Mouse (Mus musculus) MEL (cell line): ENCODE results near the gene Vopp1. TPM values are rescaled to one million over a fixed set of nuclear protein-coding genes. Genes with fewer than 3 reads are reported as not detected.

ENCODE experiments used
- DNase-seq: peaks from one replicate; pipeline ENCODE4 v3.0.0; 2011; ENCODE audit warnings: low read depth, low spot score
- H3K27ac ChIP-seq: 2 replicates; pipeline ENCODE4 v1.5.1; 2012; ENCODE audit warnings: low read depth, mild to moderate bottlenecking, control low read depth, low read length, moderate library complexity; ENCODE audit not compliant: control insufficient read depth
- H3K27me3 ChIP-seq, 2 experiments: fragments of 150-350 bp in 1 of 2; sonication (generic) in 1 of 2; 2 replicates each; pipeline ENCODE4 v1.6.1; 2012; ENCODE audit warnings: low read length in 2 of 2, mild to moderate bottlenecking in 2 of 2, improper control_type of control experiment in 1 of 2, moderate library complexity in 1 of 2; ENCODE audit not compliant: insufficient read depth in 2 of 2, control insufficient read depth in 1 of 2
- H3K36me3 ChIP-seq, 2 experiments: 2 replicates each; pipeline ENCODE4 v1.6.1; 2012 to 2014; ENCODE audit warnings: low read length in 2 of 2, improper control_type of control experiment in 1 of 2, inconsistent platforms in 1 of 2, mild to moderate bottlenecking in 1 of 2; ENCODE audit not compliant: insufficient read depth in 2 of 2, control insufficient read depth in 1 of 2
- H3K4me1 ChIP-seq, 2 experiments: fragments of 150-350 bp in 1 of 2; sonication (generic) in 1 of 2; 2 replicates each; pipeline ENCODE4 v1.6.1; 2012; ENCODE audit warnings: low read length in 2 of 2, improper control_type of control experiment in 1 of 2, mild to moderate bottlenecking in 1 of 2; ENCODE audit not compliant: insufficient read depth in 2 of 2, control insufficient read depth in 1 of 2
- H3K4me3 ChIP-seq, 2 experiments: fragments of 150-350 bp in 1 of 2; sonication (generic) in 1 of 2; 2 replicates each; pipeline ENCODE4 v1.5.1; 2012; ENCODE audit warnings: low read depth in 2 of 2, low read length in 2 of 2, mild to moderate bottlenecking in 2 of 2, moderate library complexity in 2 of 2, control low read depth in 1 of 2, improper control_type of control experiment in 1 of 2; ENCODE audit not compliant: control insufficient read depth in 1 of 2, insufficient read depth in 1 of 2
- H3K79me2 ChIP-seq: 2 replicates; pipeline ENCODE4 v1.6.1; 2012; ENCODE audit warnings: mild to moderate bottlenecking, low read length, moderate library complexity; ENCODE audit not compliant: control insufficient read depth, poor library complexity, insufficient read depth
- H3K9ac ChIP-seq: 2 replicates; pipeline ENCODE4 v1.6.1; 2012; ENCODE audit warnings: low read depth, mild to moderate bottlenecking, control low read depth, low read length, moderate library complexity; ENCODE audit not compliant: control insufficient read depth, poor library complexity, severe bottlenecking
- H3K9me3 ChIP-seq: fragments of 150-350 bp; sonication (generic); replicated peaks from 2 replicates; pipeline ENCODE4 v1.6.1; 2012; ENCODE audit warnings: mild to moderate bottlenecking, low read length, improper control_type of control experiment, moderate library complexity; ENCODE audit not compliant: insufficient read depth
- BHLHE40 ChIP-seq: IDR thresholded peaks from 2 replicates; pipeline ENCODE4 v1.6.1; 2012; ENCODE audit warnings: low read depth, mild to moderate bottlenecking, inconsistent platforms, low read length, improper control_type of control experiment, borderline replicate concordance
- CTCF ChIP-seq, 3 experiments: IDR thresholded peaks in 2 of 3; conservative IDR thresholded peaks in 1 of 3; 2 replicates each; pipeline ENCODE4 v1.5.1; 2011 to 2012; ENCODE audit warnings: low read length in 3 of 3, low read depth in 2 of 3, mild to moderate bottlenecking in 2 of 3, improper control_type of control experiment in 1 of 3, inconsistent platforms in 1 of 3, mixed read lengths in 1 of 3, moderate library complexity in 1 of 3; ENCODE audit not compliant: control insufficient read depth in 1 of 3, insufficient read depth in 1 of 3, poor library complexity in 1 of 3, severe bottlenecking in 1 of 3
- ELF1 ChIP-seq: IDR thresholded peaks from 2 replicates; pipeline ENCODE4 v1.6.1; 2014; ENCODE audit warnings: low read depth, mild to moderate bottlenecking, inconsistent platforms, low read length, improper control_type of control experiment, moderate library complexity
- EP300 ChIP-seq, 2 experiments: IDR thresholded peaks; 2 replicates each; pipeline ENCODE4 v1.6.1; 2011; ENCODE audit warnings: improper control_type of control experiment in 2 of 2, low read length in 2 of 2, low read depth in 1 of 2, mild to moderate bottlenecking in 1 of 2
- ETS1 ChIP-seq: IDR thresholded peaks from 2 replicates; pipeline ENCODE4 v1.6.1; 2012; ENCODE audit warnings: low read depth, mild to moderate bottlenecking, inconsistent platforms, low read length, improper control_type of control experiment, moderate library complexity
- GABPA ChIP-seq: IDR thresholded peaks from 2 replicates; pipeline ENCODE4 v1.6.1; 2012; ENCODE audit warnings: low read depth, mild to moderate bottlenecking, inconsistent platforms, low read length, improper control_type of control experiment, moderate library complexity
- GATA1 ChIP-seq: IDR thresholded peaks from 2 replicates; pipeline ENCODE4 v1.6.1; 2011; ENCODE audit warnings: low read depth, low read length, improper control_type of control experiment
- HCFC1 ChIP-seq: IDR thresholded peaks from 2 replicates; pipeline ENCODE4 v1.6.1; 2012; ENCODE audit warnings: low read depth, mild to moderate bottlenecking, inconsistent platforms, low read length, improper control_type of control experiment, moderate library complexity
- KAT2A ChIP-seq: conservative IDR thresholded peaks from 2 replicates; pipeline ENCODE4 v1.6.1; 2012; ENCODE audit warnings: low read depth, low read length, improper control_type of control experiment, inconsistent platforms
- MAFK ChIP-seq: IDR thresholded peaks from 2 replicates; pipeline ENCODE4 v1.6.1; 2011; ENCODE audit warnings: low read depth, mild to moderate bottlenecking, low read length, improper control_type of control experiment, borderline replicate concordance
- MAX ChIP-seq: IDR thresholded peaks from 2 replicates; pipeline ENCODE4 v1.6.1; 2011; ENCODE audit warnings: low read length, improper control_type of control experiment
- MAZ ChIP-seq: IDR thresholded peaks from 2 replicates; pipeline ENCODE4 v1.6.1; 2012; ENCODE audit warnings: low read depth, mild to moderate bottlenecking, inconsistent platforms, low read length, improper control_type of control experiment
- MEF2A ChIP-seq: IDR thresholded peaks from 2 replicates; pipeline ENCODE4 v1.6.1; 2014; ENCODE audit warnings: low read depth, mild to moderate bottlenecking, inconsistent platforms, low read length, improper control_type of control experiment; ENCODE audit not compliant: poor library complexity, insufficient replicate concordance, severe bottlenecking; ENCODE audit errors: extremely low read depth
- MXI1 ChIP-seq: IDR thresholded peaks from 2 replicates; pipeline ENCODE4 v1.6.1; 2011; ENCODE audit warnings: mild to moderate bottlenecking, low read depth, low read length, improper control_type of control experiment
- NELFE ChIP-seq: IDR thresholded peaks from 2 replicates; pipeline ENCODE4 v1.6.1; 2011; ENCODE audit warnings: low read depth, low read length, improper control_type of control experiment
- SIN3A ChIP-seq: IDR thresholded peaks from 2 replicates; pipeline ENCODE4 v1.6.1; 2012; ENCODE audit warnings: low read length, improper control_type of control experiment, inconsistent platforms
- TBP ChIP-seq: IDR thresholded peaks from 2 replicates; pipeline ENCODE4 v1.8.0; 2011; ENCODE audit warnings: low read depth, low read length, improper control_type of control experiment
- USF1 ChIP-seq: IDR thresholded peaks from 2 replicates; pipeline ENCODE4 v1.6.1; 2014; ENCODE audit warnings: low read depth, mild to moderate bottlenecking, inconsistent platforms, low read length, improper control_type of control experiment, moderate library complexity
- USF2 ChIP-seq, 2 experiments: IDR thresholded peaks; 2 replicates each; pipeline ENCODE4 v1.6.1; 2011 to 2012; ENCODE audit warnings: improper control_type of control experiment in 2 of 2, low read length in 2 of 2, borderline replicate concordance in 1 of 2, inconsistent platforms in 1 of 2, low read depth in 1 of 2, mild to moderate bottlenecking in 1 of 2; ENCODE audit not compliant: insufficient read depth in 1 of 2
- ZC3H11A ChIP-seq: IDR thresholded peaks from 2 replicates; pipeline ENCODE4 v1.6.1; 2012; ENCODE audit warnings: low read depth, mild to moderate bottlenecking, inconsistent platforms, low read length, improper control_type of control experiment
- polyA plus RNA-seq, 2 experiments: library from polyadenylated mRNA; stranded (reverse) in 1 of 2; unstranded in 1 of 2; fragments of >175 nt in 1 of 2; fragments of >200 nt in 1 of 2; gene quantifications; 2 replicates each; pipeline versions ENCODE4 v1.2.1 to v1.2.4; 2012; ENCODE audit warnings: low replicate concordance in 2 of 2, low read depth in 1 of 2; ENCODE audit not compliant: insufficient read length in 2 of 2, insufficient read depth in 1 of 2, missing spikeins in 1 of 2
- total RNA-seq: library from RNA; depleted of rRNA; stranded (reverse); fragments of 300-350 nt; gene quantifications from 2 replicates; pipeline ENCODE4 v1.2.3, GENCODE M21; 2012

Vopp1 gene
- total and polyA plus RNA-seq, 3 experiments: 14.2 to 17.0 TPM; not detected in 1

GRCm38 (mm10) chr6:57811748-57812730 is 12.9 kb downstream of the Vopp1 start:
- no peaks in the 10 kb centered on the region for H3K27me3 ChIP-seq
- no peak overlapping the region for H3K9ac ChIP-seq
- no peaks in the 10 kb centered on the region for H3K9me3 ChIP-seq
- peaks cover 0 to 12% of the 10 kb centered on the region in 2 experiments; a peak in 2 of 4 replicates for H3K36me3 ChIP-seq
- H3K4me1 ChIP-seq: peaks cover 0 to 15% of the 10 kb centered on the region in 2 experiments; a peak in 3 of 4 replicates
- no peaks in the 10 kb centered on the region; the same call in 1 of the 2 replicates for H3K79me2 ChIP-seq
- DNase-seq: peak; percentile 40
- H3K27ac ChIP-seq: no peak overlapping the region
- TF ChIP-seq TBP: no peak
- peak; percentile 40; the same call in 1 of the 2 replicates for TF ChIP-seq ETS1
- peak in 1 of 2 experiments; percentile 49; a peak in 1 of 4 replicates for TF ChIP-seq EP300 (IDR thresholded peaks at IDR 0.05; ENCODE audit: low read depth in 1 of 2, low read length in 2 of 2)
- no peak for TF ChIP-seq MAX
- peak; percentile 56 for TF ChIP-seq GATA1
- TF ChIP-seq, all 39 proteins: peak for 3
- no peak overlapping the region for H3K4me3 ChIP-seq

- Histone ChIP-seq H3K27me3 (no peaks in the 10 kb centered on the region), H3K27ac (no peak overlapping the region), H3K4me1 (peaks cover 6% of the 10 kb centered on the region in 2 experiments), H3K36me3 (peaks cover 0 to 7% of the 10 kb centered on the region in 2 experiments; a peak in 2 of 4 replicates), H3K4me3 (no peak overlapping the region), H3K9me3 (no peaks in the 10 kb centered on the region), H3K9ac (no peak overlapping the region), H3K79me2 (no peaks in the 10 kb centered on the region; the same call in 1 of the 2 replicates)
- TF ChIP-seq SIN3A (0 out of 2 replicates have a peak, but pooled peaks have one; percentile 16), GATA1 (peak; percentile 68; the same call in 1 of the 2 replicates), NELFE (no peak), EP300 (IDR thresholded peaks at IDR 0.05; ENCODE audit: low read depth in 1 of 2, low read length in 2 of 2) (peak; percentile 41 to 50; a peak in 3 of 4 replicates), USF1 (no peak)
- DNase-seq: peak; percentile 60
These were observed 19.5 kb downstream of the Vopp1 start for GRCm38 (mm10) chr6:57805218-57806069.

GRCm38 (mm10) chr6:57803130-57803529 is 21.8 kb downstream of the Vopp1 start:
- H3K9me3 ChIP-seq: no peaks in the 10 kb centered on the region
- H3K9ac ChIP-seq: no peak overlapping the region
- no peaks in the 10 kb centered on the region; the same call in 1 of the 2 replicates for H3K79me2 ChIP-seq
- no peak overlapping the region for H3K4me3 ChIP-seq
- H3K27me3 ChIP-seq: no peaks in the 10 kb centered on the region
- H3K36me3 ChIP-seq: peaks cover 0 to 7% of the 10 kb centered on the region in 2 experiments; a peak in 2 of 4 replicates
- H3K27ac ChIP-seq: no peak overlapping the region
- no peak for DNase-seq
- peaks cover 6% of the 10 kb centered on the region in 2 experiments for H3K4me1 ChIP-seq
- TF ChIP-seq BHLHE40 (no peak), NELFE (no peak), HCFC1 (no peak), ZC3H11A (no peak), MAFK (no peak), MEF2A (no peak), GATA1 (no peak), GABPA (no peak), CTCF (IDR thresholded peaks at IDR 0.05 in 2 of 3, conservative IDR thresholded peaks at IDR 0.05 in 1 of 3; ENCODE audit: control insufficient read depth in 1 of 3, insufficient read depth in 1 of 3, low read depth in 2 of 3, low read length in 3 of 3, poor library complexity in 1 of 3, severe bottlenecking in 1 of 3) (no peak), MXI1 (no peak), ELF1 (no peak), USF2 (IDR thresholded peaks at IDR 0.05; ENCODE audit: borderline replicate concordance in 1 of 2, insufficient read depth in 1 of 2, low read depth in 1 of 2, low read length in 2 of 2) (no peak), KAT2A (no peak), MAZ (no peak)
